Mouse (Mus musculus): ENCODE measurements around the gene Foxa3. TPM values are rescaled to one million over a fixed set of nuclear protein-coding genes. Genes with fewer than 3 reads are reported as not detected.

Foxa3 gene
- total RNA-seq, 2 experiments from 2014 or later: not detected

Other genes with a start within 250 kb of the Foxa3 start
- not detected for gene Psg19, start 225.0 kb downstream of the Foxa3 start, total RNA-seq (2021)
- not detected for gene Psg17, start 201.9 kb downstream of the Foxa3 start, total RNA-seq (2021)
- gene Mill2, start 183.6 kb downstream of the Foxa3 start, total RNA-seq (2021): 1 to 10 TPM; 2.6 to 3.2 TPM
- gene Pglyrp1, start 152.2 kb downstream of the Foxa3 start, total RNA-seq (2021): 1 to 10 TPM; 1.4 to 1.5 TPM
- 1 to 10 TPM; 5.1 TPM for gene Ccdc61, start 113.1 kb downstream of the Foxa3 start, total RNA-seq (2021)
- 1 to 10 TPM; 2.6 to 3.3 TPM for gene Nova2, start 97.7 kb downstream of the Foxa3 start, total RNA-seq (2021)
- gene Nanos2, start 36.1 kb downstream of the Foxa3 start, total RNA-seq (2021): not detected
- gene Mypop, start 32.3 kb downstream of the Foxa3 start, total RNA-seq (2021): 1 to 10 TPM; 2.2 to 3.7 TPM
- 10 to 100 TPM; 14.9 to 18.6 TPM for gene Irf2bp1, start 19.5 kb downstream of the Foxa3 start, total RNA-seq (2021)
- gene Sympk, start 839 bp upstream of the Foxa3 start, total RNA-seq (2021): 10 to 100 TPM; 38.2 to 41.1 TPM
- not detected for gene Rsph6a, start 31.2 kb upstream of the Foxa3 start, total RNA-seq (2021)
- 10 to 100 TPM; 22.1 to 25.5 TPM for gene Dmwd, start 52.7 kb upstream of the Foxa3 start, total RNA-seq (2021)
- gene Dmpk, start 60.3 kb upstream of the Foxa3 start, total RNA-seq (2021): 100 to 1,000 TPM; 241 to 257 TPM
- 1 to 10 TPM; 3.1 to 3.8 TPM for gene Six5, start 71.1 kb upstream of the Foxa3 start, total RNA-seq (2021)
- not detected for gene Gm4969, start 94.8 kb upstream of the Foxa3 start, total RNA-seq (2021)
- gene Fbxo46, start 96.3 kb upstream of the Foxa3 start, total RNA-seq (2021): 1 to 10 TPM; 3.2 TPM
- gene Qpctl, start 125.8 kb upstream of the Foxa3 start, total RNA-seq (2021): 1 to 10 TPM; 3.1 to 4.2 TPM
- 10 to 100 TPM; 62.3 to 66.5 TPM for gene Snrpd2, start 126.2 kb upstream of the Foxa3 start, total RNA-seq (2021)
- under 1 TPM in 1 of 2 experiments, not detected in 1; 0.09 TPM for gene Gipr, start 142.6 kb upstream of the Foxa3 start, total RNA-seq (2021)
- gene Eml2, start 152.9 kb upstream of the Foxa3 start, total RNA-seq (2021): 10 to 100 TPM; 12.1 to 14.2 TPM
- gene Gpr4, start 189.0 kb upstream of the Foxa3 start, total RNA-seq (2021): 1 to 10 TPM; 2.9 to 4.3 TPM
- gene Opa3, start 204.8 kb upstream of the Foxa3 start, total RNA-seq (2021): 10 to 100 TPM; 35.1 to 43.0 TPM
- gene Vasp, start 248.3 kb upstream of the Foxa3 start, total RNA-seq (2021): 10 to 100 TPM; 31.0 to 35.1 TPM

Measured in gastrocnemius, postnatal 14 days (tissue).